ENCODE assay signal across 9 mouse cellular contexts in genomic region chr2:93261521-93262290, GRCm38 (mm10).
DNase-seq lines count a peak whose midpoint lies in the region; ATAC-seq and TF ChIP-seq lines count a peak whose summit lies in the region.
"Had no signal": no experiment of that assay in that cellular context is flagged by ENCODE, and none has a peak within 500 bp of the region (broad histone marks: within the 10 kb centered on the region; RNA-seq: fewer than 3 reads in every experiment).

No protein-coding gene starts in this region.

- H3K4me1 ChIP-seq in hindbrain, embryonic 12.5 days, result peaks cover 49% of the 10 kb centered on the region
- H3K4me1 ChIP-seq in hindbrain, postnatal 0 days (ENCODE audit: insufficient read depth, low read length), result no peaks in the 10 kb centered on the region; the same call in 1 of the 2 replicates
- H3K4me1 ChIP-seq in limb, embryonic 11.5 days (ENCODE audit: control insufficient read depth, insufficient read depth, low read length), result peaks cover 33% of the 10 kb centered on the region
- H3K4me1 ChIP-seq in neural tube, embryonic 14.5 days (ENCODE audit: control insufficient read depth, insufficient read depth, low read length), result peaks cover 23% of the 10 kb centered on the region

- H3K4me2 ChIP-seq in hindbrain, embryonic 12.5 days (replicated peaks), result no peak overlapping the region
- H3K4me2 ChIP-seq in hindbrain, postnatal 0 days (ENCODE audit: low read depth, low read length), result no peak overlapping the region
- H3K4me2 ChIP-seq in limb, embryonic 11.5 days (ENCODE audit: low read depth, severe bottlenecking), result no peak overlapping the region
- H3K4me2 ChIP-seq in neural tube, embryonic 14.5 days (ENCODE audit: low read depth, low read length), result no peak overlapping the region

- H3K9me3 ChIP-seq in hindbrain, embryonic 12.5 days (replicated peaks), result no peaks in the 10 kb centered on the region
- no peaks in the 10 kb centered on the region for H3K9me3 ChIP-seq in hindbrain, postnatal 0 days (ENCODE audit: low read length)
- no peaks in the 10 kb centered on the region for H3K9me3 ChIP-seq in limb, embryonic 11.5 days (ENCODE audit: control insufficient read depth, low read length)
- no peaks in the 10 kb centered on the region for H3K9me3 ChIP-seq in neural tube, embryonic 14.5 days (ENCODE audit: control insufficient read depth, low read length)

- H3K36me3 ChIP-seq in hindbrain, embryonic 12.5 days, result no peaks in the 10 kb centered on the region
- H3K36me3 ChIP-seq in hindbrain, postnatal 0 days (ENCODE audit: insufficient read depth, low read length), result no peaks in the 10 kb centered on the region
- no peaks in the 10 kb centered on the region for H3K36me3 ChIP-seq in limb, embryonic 11.5 days (ENCODE audit: control insufficient read depth, insufficient read depth, low read length)
- no peaks in the 10 kb centered on the region for H3K36me3 ChIP-seq in neural tube, embryonic 14.5 days (ENCODE audit: control insufficient read depth, insufficient read depth, low read length)

- H3K9ac ChIP-seq in hindbrain, embryonic 12.5 days, result no peak overlapping the region
- H3K9ac ChIP-seq in hindbrain, postnatal 0 days (replicated peaks; ENCODE audit: low read length), result no peak overlapping the region
- H3K9ac ChIP-seq in limb, embryonic 11.5 days (ENCODE audit: low read length), result no peak overlapping the region
- no peak overlapping the region for H3K9ac ChIP-seq in neural tube, embryonic 14.5 days (replicated peaks; ENCODE audit: low read depth, low read length)

- intact Hi-C loops in heart, postnatal 25 days (cut with DNase I), result loop anchor here (5.0 to 10.0 kb wide), 2 partner anchors 34 to 127 kb away; no protein-coding TSS in a partner anchor
- intact Hi-C loops in left cerebral cortex, adult 2 months (cut with DNase I), result no loop called here

- H3K4me3 ChIP-seq in hindbrain, embryonic 12.5 days, result no peak overlapping the region
- H3K4me3 ChIP-seq in hindbrain, postnatal 0 days (ENCODE audit: low read length), result no peak overlapping the region
- H3K4me3 ChIP-seq in limb, embryonic 11.5 days (ENCODE audit: low read depth, low read length), result no peak overlapping the region
- H3K4me3 ChIP-seq in neural tube, embryonic 14.5 days (ENCODE audit: low read depth, low read length), result no peak overlapping the region
- no peak overlapping the region for H3K4me3 ChIP-seq in left cerebral cortex, adult 2 months
- H3K4me3 ChIP-seq: myocyte had no signal

- DNase-seq in hindbrain, postnatal 0 days (ENCODE audit: low spot score), result no peak
- peak; percentile 33 for DNase-seq in heart, postnatal 25 days (ENCODE audit: low spot score)
- DNase-seq in limb, embryonic 11.5 days (ENCODE audit: low spot score), result no peak
- no peak for DNase-seq in spleen, adult 18-20 months
- no peak for DNase-seq in left cerebral cortex, adult 2 months (ENCODE audit: extremely low spot score in 1 of 2, low spot score in 2 of 2)
- DNase-seq in spleen, postnatal 10 days (ENCODE audit: low spot score in 2 of 2), result no peak

- 64% methylated on average over 6 of the region's 6 CpGs for WGBS in hindbrain, embryonic 12.5 days
- 46% methylated on average over 6 of the region's 6 CpGs for WGBS in hindbrain, postnatal 0 days
- WGBS in limb, embryonic 11.5 days, result 64% methylated on average over 6 of the region's 6 CpGs
- WGBS in neural tube, embryonic 14.5 days, result 49% methylated on average over 6 of the region's 6 CpGs

- no peaks in the 10 kb centered on the region for H3K27me3 ChIP-seq in hindbrain, embryonic 12.5 days
- no peaks in the 10 kb centered on the region for H3K27me3 ChIP-seq in hindbrain, postnatal 0 days (ENCODE audit: insufficient read depth, low read length)
- no peaks in the 10 kb centered on the region for H3K27me3 ChIP-seq in limb, embryonic 11.5 days (ENCODE audit: control insufficient read depth, insufficient read depth, low read length)
- H3K27me3 ChIP-seq in neural tube, embryonic 14.5 days (ENCODE audit: control insufficient read depth, insufficient read depth, low read length), result no peaks in the 10 kb centered on the region

- peak overlapping the region; percentile 35; the same call in 1 of the 2 replicates for H3K27ac ChIP-seq in hindbrain, embryonic 12.5 days
- no peak overlapping the region for H3K27ac ChIP-seq in hindbrain, postnatal 0 days
- H3K27ac ChIP-seq in limb, embryonic 11.5 days (replicated peaks; ENCODE audit: low read depth, low read length), result peak overlapping the region; percentile 30; the same call in 1 of the 2 replicates
- 0 out of 2 replicates have a peak overlapping the region, but pooled peaks have one; percentile 10 for H3K27ac ChIP-seq in neural tube, embryonic 14.5 days (ENCODE audit: low read depth, low read length)
- H3K27ac ChIP-seq in left cerebral cortex, adult 2 months, result no peak overlapping the region

- no peak for ATAC-seq in hindbrain, embryonic 12.5 days (ENCODE audit: low FRiP score)
- no peak for ATAC-seq in hindbrain, postnatal 0 days
- ATAC-seq in limb, embryonic 11.5 days (ENCODE audit: insufficient number of reproducible peaks, low FRiP score, low TSS enrichment, low read depth), result no peak
- ATAC-seq in neural tube, embryonic 14.5 days (ENCODE audit: low read depth), result no peak

- TF ChIP-seq CTCF in hindbrain, postnatal 0 days (IDR thresholded peaks at IDR 0.05; ENCODE audit: low read depth), result no peak
- TF ChIP-seq CTCF in left cerebral cortex, adult 2 months (IDR thresholded peaks at IDR 0.05), result no peak

Comparison
In these comparisons a context has a peak if more than half of its experiments do, and no peak if none do; other contexts are left out.
1. H3K27ac ChIP-seq: peak in hindbrain, embryonic 12.5 days (single experiment), limb, embryonic 11.5 days (single experiment) and neural tube, embryonic 14.5 days (single experiment); none in hindbrain, postnatal 0 days (single experiment) and left cerebral cortex, adult 2 months (single experiment).